Mouse (Mus musculus) Patski (cell line): ENCODE measurements around the gene Phka2. TPM values are rescaled to one million over a fixed set of nuclear protein-coding genes. Genes with fewer than 3 reads are reported as not detected.

Experiments
- ATAC-seq: fragments of 100-300 bp; one replicate; pipeline ENCODE4 v1.8.0; 2021
- CTCF ChIA-PET: fragments of 350-600 bp; sonication (Branson Sonifier 250); formaldehyde crosslinking; loops from one replicate; lab custom pipeline; 2022; ENCODE audit warnings: inconsistent platforms; lab: Charles Lee
- POLR2A ChIA-PET: fragments of 350-600 bp; sonication (Branson Sonifier 250); formaldehyde crosslinking; loops from one replicate; lab custom pipeline; 2022; ENCODE audit warnings: antibody characterized with exemption, inconsistent platforms; lab: Charles Lee
- DNase-seq: peaks from one replicate; pipeline ENCODE4 v3.0.0-alpha.2; 2011; ENCODE audit warnings: low read depth, low spot score
- H3K27me3 ChIP-seq: fragments of 371-371 bp; one replicate; pipeline ENCODE4 v1.5.1; 2021
- CTCF ChIP-seq: fragments of 100-300 bp; IDR thresholded peaks from one replicate; pipeline ENCODE4 v1.5.1; 2021
- in situ Hi-C: fragments of 300-500 bp; cut with MboI; formaldehyde crosslinking; loops from 3 replicates; pipeline ENCODE4 v1.11.1; 2018; ENCODE audit warnings: low pct_unique_long_range_greater_than_20kb, mixed read lengths
- polyA plus RNA-seq: library from polyadenylated mRNA; unstranded; gene quantifications from one replicate; pipeline ENCODE4 v1.2.3, GENCODE M21; 2021

The Phka2 gene
- polyA plus RNA-seq: 17.6 TPM

GRCm38 (mm10) chrX:160502048-160503041 is at the start of gene Phka2:
Gene Phka2, plus strand, starts transcription at chrX:160502166.
- in situ Hi-C loops: no loop called here
- TF ChIP-seq CTCF: no peak
- H3K27me3 ChIP-seq: peaks cover 10% of the 10 kb centered on the region
- ChIA-PET CTCF (interaction anchor here (1.6 kb wide), 1 partner anchor 20 kb away, joined by 4 read pairs; no protein-coding TSS in a partner anchor), POLR2A (interaction anchor here (1.1 kb wide), 1 partner anchor 31 kb away, joined by 4 read pairs; no protein-coding TSS in a partner anchor)
- ATAC-seq: peak; percentile 96
- no peak for DNase-seq

GRCm38 (mm10) chrX:160455686-160456085 is 46.3 kb upstream of the Phka2 start:
- ChIA-PET CTCF (interaction anchor here (0.7 to 1.9 kb wide), 5 partner anchors 9 to 55 kb away, joined by 3 to 6 read pairs (median 3); no protein-coding TSS in a partner anchor), POLR2A (no interaction called here)
- peak; percentile 22 for TF ChIP-seq CTCF
- peaks cover 31% of the 10 kb centered on the region for H3K27me3 ChIP-seq
- DNase-seq (no peak), ATAC-seq (no peak)
- in situ Hi-C loops: no loop called here

- DNase-seq (peak; percentile 43), ATAC-seq (peak; percentile 57)
- CTCF ChIA-PET: interaction anchor here (0.9 to 1.6 kb wide), 3 partner anchors 13 to 20 kb away, joined by 4 to 6 read pairs (median 4); no protein-coding TSS in a partner anchor
- TF ChIP-seq CTCF: no peak
- POLR2A ChIA-PET: interaction anchor here (1.1 kb wide), 1 partner anchor 30 kb away, joined by 4 read pairs; the partner anchor contains the start of gene Phka2
- in situ Hi-C loops: no loop called here
- H3K27me3 ChIP-seq: peaks cover 14% of the 10 kb centered on the region
Measured at GRCm38 (mm10) chrX:160471257-160471786, 30.6 kb upstream of the Phka2 start.

GRCm38 (mm10) chrX:160489784-160490183 is 12.2 kb upstream of the Phka2 start:
- peaks cover 12% of the 10 kb centered on the region for H3K27me3 ChIP-seq
- TF ChIP-seq CTCF: no peak
- ATAC-seq (no peak), DNase-seq (no peak)
- ChIA-PET POLR2A (interaction anchor here (0.8 kb wide), 1 partner anchor 323 kb away, joined by 3 read pairs; no protein-coding TSS in a partner anchor), CTCF (interaction anchor here (1.4 kb wide), 1 partner anchor 34 kb away, joined by 3 read pairs; no protein-coding TSS in a partner anchor)
- in situ Hi-C loops: loop anchor here (25.0 kb wide), 1 partner anchor 327 kb away; no protein-coding TSS in a partner anchor

DNA sequence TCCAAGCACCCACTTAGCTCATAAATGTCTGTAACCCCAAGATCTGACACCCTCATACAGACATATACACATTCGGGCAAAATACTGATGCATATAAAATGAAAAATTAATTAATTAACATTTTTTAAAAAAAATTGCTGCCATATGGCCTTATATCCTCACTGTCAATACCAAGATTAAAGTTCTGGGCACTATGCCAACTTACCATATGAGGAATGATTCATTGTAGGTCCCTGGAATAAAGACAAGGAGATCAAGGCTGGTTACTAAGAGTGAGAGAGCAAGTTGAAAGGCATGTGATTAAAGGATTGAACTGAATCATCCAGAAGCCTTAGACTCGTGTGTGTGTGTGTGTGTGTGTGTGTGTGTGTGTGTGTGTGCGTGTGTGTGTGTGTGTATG is 7.6 kb upstream of the Phka2 start:
- peaks cover 9% of the 10 kb centered on the region for H3K27me3 ChIP-seq
- POLR2A ChIA-PET: interaction anchor here (0.6 kb wide), 1 partner anchor 327 kb away, joined by 3 read pairs; no protein-coding TSS in a partner anchor
- CTCF ChIA-PET: no interaction called here

GRCm38 (mm10) chrX:160494921-160495320 is 7.0 kb upstream of the Phka2 start:
- ChIA-PET CTCF (no interaction called here), POLR2A (interaction anchor here (0.6 kb wide), 1 partner anchor 327 kb away, joined by 3 read pairs; no protein-coding TSS in a partner anchor)
- peaks cover 9% of the 10 kb centered on the region for H3K27me3 ChIP-seq
- no peak for DNase-seq
- in situ Hi-C loops: loop anchor here (25.0 kb wide), 1 partner anchor 333 kb away; no protein-coding TSS in a partner anchor
- ATAC-seq: no peak
- no peak for TF ChIP-seq CTCF

More for the DNA sequence above, 7.6 kb upstream of the Phka2 start:
- in situ Hi-C loops: loop anchor here (25.0 kb wide), 1 partner anchor 332 kb away; no protein-coding TSS in a partner anchor
- no peak for TF ChIP-seq CTCF
- ATAC-seq (no peak), DNase-seq (no peak)

GRCm38 (mm10) chrX:160496473-160496872 is 5.5 kb upstream of the Phka2 start:
- in situ Hi-C loops: loop anchor here (25.0 kb wide), 1 partner anchor 334 kb away; no protein-coding TSS in a partner anchor
- no peak for TF ChIP-seq CTCF

DNA sequence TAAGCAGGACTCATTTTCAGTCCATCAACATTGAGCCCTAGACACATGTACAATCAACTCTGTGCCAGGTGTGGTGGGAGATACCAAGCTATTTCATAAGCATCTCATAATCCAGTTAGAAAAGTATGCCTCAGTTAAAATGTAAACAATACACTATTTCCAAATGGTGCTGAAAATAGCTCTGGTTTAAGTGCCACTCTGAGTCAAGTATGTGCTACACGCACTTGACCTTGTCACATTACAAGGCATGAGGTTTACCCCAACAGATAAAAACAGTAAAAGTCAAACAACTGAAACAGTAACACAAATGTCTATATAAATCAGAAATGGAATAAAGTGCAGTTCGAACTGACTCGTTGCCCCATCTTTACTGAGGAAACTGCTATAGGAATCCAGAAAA is 871 bp upstream of the Phka2 start:
- POLR2A ChIA-PET: interaction anchor here (0.7 to 1.1 kb wide), 2 partner anchors 30 to 362 kb away, joined by 3 to 4 read pairs; no protein-coding TSS in a partner anchor
- in situ Hi-C loops: no loop called here
- no peak for ATAC-seq
- no peak for TF ChIP-seq CTCF
- CTCF ChIA-PET: no interaction called here
- peaks cover 7% of the 10 kb centered on the region for H3K27me3 ChIP-seq
- no peak for DNase-seq

More at GRCm38 (mm10) chrX:160496473-160496872, 5.5 kb upstream of the Phka2 start:
- H3K27me3 ChIP-seq: peaks cover 9% of the 10 kb centered on the region
- ATAC-seq (no peak), DNase-seq (no peak)
- POLR2A ChIA-PET: interaction anchor here (1.2 kb wide), 1 partner anchor 20 kb away, joined by 3 read pairs; no protein-coding TSS in a partner anchor
- CTCF ChIA-PET: interaction anchor here (1.2 to 1.8 kb wide), 2 partner anchors 10 to 19 kb away, joined by 4 read pairs; no protein-coding TSS in a partner anchor

GRCm38 (mm10) chrX:160501687-160502047 is 299 bp upstream of the Phka2 start:
- CTCF ChIA-PET: interaction anchor here (1.6 kb wide), 1 partner anchor 20 kb away, joined by 4 read pairs; no protein-coding TSS in a partner anchor
- POLR2A ChIA-PET: interaction anchor here (1.1 kb wide), 1 partner anchor 31 kb away, joined by 4 read pairs; no protein-coding TSS in a partner anchor
- DNase-seq (no peak), ATAC-seq (peak; percentile 27)
- H3K27me3 ChIP-seq: peaks cover 9% of the 10 kb centered on the region
- in situ Hi-C loops: no loop called here
- no peak for TF ChIP-seq CTCF
